ENCODE assay signal across 27 mouse cellular contexts in genomic region chr6:34871929-34872328, GRCm38 (mm10). TPM values are rescaled to one million over a fixed set of nuclear protein-coding genes. Genes with fewer than 3 reads are reported as not detected.
DNase-seq lines count a peak whose midpoint lies in the region; ATAC-seq and TF ChIP-seq lines count a peak whose summit lies in the region.
"Had no signal": no experiment of that assay in that cellular context is flagged by ENCODE, and none has a peak within 500 bp of the region (broad histone marks: within the 10 kb centered on the region; RNA-seq: fewer than 3 reads in every experiment).

No protein-coding gene starts in this region.

- peaks cover 51% of the 10 kb centered on the region for H3K4me1 ChIP-seq in heart, adult 2 months (ENCODE audit: control insufficient read depth, insufficient read depth, low read length)
- peaks cover 26% of the 10 kb centered on the region for H3K4me1 ChIP-seq in midbrain, embryonic 10.5 days
- H3K4me1 ChIP-seq in midbrain, embryonic 15.5 days = peaks cover 10% of the 10 kb centered on the region
- peaks cover 56% of the 10 kb centered on the region for H3K4me1 ChIP-seq in embryonic facial prominence, embryonic 15.5 days

- TF ChIP-seq POLR2A in heart, adult 2 months (IDR thresholded peaks at IDR 0.05; ENCODE audit: insufficient read depth, low read depth, low read length) = peak; percentile 47

- H3K9me3 ChIP-seq in midbrain, embryonic 10.5 days (replicated peaks) = no peaks in the 10 kb centered on the region
- H3K9me3 ChIP-seq in midbrain, embryonic 15.5 days = no peaks in the 10 kb centered on the region
- no peaks in the 10 kb centered on the region for H3K9me3 ChIP-seq in embryonic facial prominence, embryonic 15.5 days (replicated peaks)
- H3K9me3 ChIP-seq: hindbrain, embryonic 15.5 days; limb, embryonic 15.5 days had no signal

- H3K4me3 ChIP-seq in heart, adult 2 months = no peak overlapping the region
- H3K4me3 ChIP-seq in midbrain, embryonic 10.5 days = no peak overlapping the region
- no peak overlapping the region for H3K4me3 ChIP-seq in midbrain, embryonic 15.5 days
- H3K4me3 ChIP-seq in embryonic facial prominence, embryonic 15.5 days (replicated peaks) = no peak overlapping the region
- H3K4me3 ChIP-seq: erythroblast, embryonic 14.5 days; hindbrain, embryonic 15.5 days; limb, embryonic 15.5 days had no signal

- no peaks in the 10 kb centered on the region for H3K27me3 ChIP-seq in heart, adult 2 months (ENCODE audit: control insufficient read depth, insufficient read depth, low read length)
- no peaks in the 10 kb centered on the region for H3K27me3 ChIP-seq in midbrain, embryonic 10.5 days (ENCODE audit: low read depth, poor library complexity, severe bottlenecking)
- no peaks in the 10 kb centered on the region for H3K27me3 ChIP-seq in midbrain, embryonic 15.5 days (replicated peaks)
- H3K27me3 ChIP-seq in embryonic facial prominence, embryonic 15.5 days = no peaks in the 10 kb centered on the region
- H3K27me3 ChIP-seq: hindbrain, embryonic 15.5 days; limb, embryonic 15.5 days; Patski had no signal

- no peak for TF ChIP-seq EP300 in heart, adult 2 months (IDR thresholded peaks at IDR 0.05; ENCODE audit: insufficient read depth, low read depth, low read length)

- DNase-seq in heart, adult 2 months = no peak
- DNase-seq in heart, postnatal 14 days = no peak
- peak; percentile 10 for DNase-seq in midbrain, embryonic 10.5 days (ENCODE audit: low spot score)
- no peak for DNase-seq in cerebellum, postnatal 14 days
- DNase-seq in frontal cortex, postnatal 14 days (ENCODE audit: low spot score in 2 of 2) = no peak
- DNase-seq: adrenal gland, postnatal 36 days; cerebellum, adult 9-11 months; embryo, embryonic 11 days; kidney, adult 11 months; kidney, postnatal 14 days; midbrain, embryonic 14.5 days; right cerebral cortex, adult 18-20 months; thymus, adult 18-20 months had no signal

- WGBS in heart, adult 2 months = 86% methylated on average over 7 of the region's 7 CpGs
- WGBS in midbrain, embryonic 10.5 days = 92% methylated on average over 7 of the region's 7 CpGs
- WGBS in midbrain, embryonic 15.5 days = 94% methylated on average over 7 of the region's 7 CpGs
- 87% methylated on average over 7 of the region's 7 CpGs for WGBS in embryonic facial prominence, embryonic 15.5 days

- no peaks in the 10 kb centered on the region for H3K79me2 ChIP-seq in heart, adult 2 months (replicated peaks; ENCODE audit: control insufficient read depth, insufficient read depth, low read length)

- intact Hi-C loops in heart, adult 2 months (cut with DNase I) = no loop called here
- intact Hi-C loops in heart, postnatal 14 days (cut with DNase I) = no loop called here

- no peak for ATAC-seq in midbrain, embryonic 15.5 days (replicated peaks)
- no peak for ATAC-seq in embryonic facial prominence, embryonic 15.5 days (ENCODE audit: insufficient number of reproducible peaks, low FRiP score, low TSS enrichment, low read depth)
- ATAC-seq: forebrain, embryonic 16.5 days; Patski had no signal

- H3K27ac ChIP-seq in heart, adult 2 months = peak overlapping the region; percentile 99
- H3K27ac ChIP-seq in midbrain, embryonic 10.5 days (replicated peaks) = no peak overlapping the region
- H3K27ac ChIP-seq in midbrain, embryonic 15.5 days = no peak overlapping the region
- H3K27ac ChIP-seq in embryonic facial prominence, embryonic 15.5 days (replicated peaks) = 0 out of 2 replicates have a peak overlapping the region, but pooled peaks have one; percentile 9
- H3K27ac ChIP-seq: hindbrain, embryonic 15.5 days had no signal

- peaks cover 17% of the 10 kb centered on the region for H3K36me3 ChIP-seq in heart, adult 2 months (ENCODE audit: control insufficient read depth, insufficient read depth, low read length)
- peaks cover 22% of the 10 kb centered on the region for H3K36me3 ChIP-seq in midbrain, embryonic 10.5 days
- H3K36me3 ChIP-seq in midbrain, embryonic 15.5 days (replicated peaks) = no peaks in the 10 kb centered on the region
- H3K36me3 ChIP-seq in embryonic facial prominence, embryonic 15.5 days = no peaks in the 10 kb centered on the region
- H3K36me3 ChIP-seq: hindbrain, embryonic 15.5 days had no signal

- H3K9ac ChIP-seq in heart, adult 2 months (ENCODE audit: low read depth, low read length) = no peak overlapping the region
- no peak overlapping the region for H3K9ac ChIP-seq in midbrain, embryonic 15.5 days
- no peak overlapping the region for H3K9ac ChIP-seq in embryonic facial prominence, embryonic 15.5 days
- H3K9ac ChIP-seq: hindbrain, embryonic 15.5 days; limb, embryonic 15.5 days had no signal

- TF ChIP-seq CTCF in heart, adult 2 months (IDR thresholded peaks at IDR 0.05) = no peak

- H3K4me2 ChIP-seq in midbrain, embryonic 15.5 days = no peak overlapping the region
- H3K4me2 ChIP-seq in embryonic facial prominence, embryonic 15.5 days (replicated peaks) = no peak overlapping the region
- H3K4me2 ChIP-seq: heart, embryonic 11.5 days; hindbrain, embryonic 15.5 days; limb, embryonic 15.5 days had no signal

RNA-seq across cellular contexts. Expression of gene Cyren, which starts 5.9 kb away (rescaled TPM):
- 1 to 10 TPM; 3.5 to 5.5 TPM for total RNA-seq in heart, adult 2 months (2021)
- polyA plus RNA-seq in heart, adult 2 months (2012; rRNA removed) = 5.8 and 6.2 TPM in 2 replicates
- 1 to 10 TPM; 5.9 to 7.1 TPM for total RNA-seq in heart, postnatal 14 days (2021)
- polyA plus RNA-seq in midbrain, embryonic 10.5 days (2016; fragmentation: Nextera tagmentation; extraction: Ambion mirVana) = 17.0 and 17.7 TPM in 2 replicates
- 10.6 and 11.3 TPM in 2 replicates for polyA plus RNA-seq in midbrain, embryonic 15.5 days (2015; fragmentation: Nextera tagmentation; extraction: Ambion mirVana)
- polyA plus RNA-seq in embryonic facial prominence, embryonic 15.5 days (2015; fragmentation: Nextera tagmentation; extraction: Ambion mirVana) = 14.8 and 17.4 TPM in 2 replicates

RNA-seq across cellular contexts. Expression of gene Tmem140, which starts 9.0 kb away (rescaled TPM):
- 10 to 100 TPM; 22.9 TPM for total RNA-seq in heart, adult 2 months (2021)
- polyA plus RNA-seq in heart, adult 2 months (2012; rRNA removed) = 18.2 and 23.5 TPM in 2 replicates
- 10 to 100 TPM; 19.4 to 28.1 TPM for total RNA-seq in heart, postnatal 14 days (2021)
- 1.9 and 2.1 TPM in 2 replicates for polyA plus RNA-seq in midbrain, embryonic 10.5 days (2016; fragmentation: Nextera tagmentation; extraction: Ambion mirVana)
- 1.5 and 1.9 TPM in 2 replicates for polyA plus RNA-seq in midbrain, embryonic 15.5 days (2015; fragmentation: Nextera tagmentation; extraction: Ambion mirVana)
- 3.0 and 3.9 TPM in 2 replicates for polyA plus RNA-seq in embryonic facial prominence, embryonic 15.5 days (2015; fragmentation: Nextera tagmentation; extraction: Ambion mirVana)
- polyA plus RNA-seq: erythroblast, embryonic 14.5 days had no signal

RNA-seq across cellular contexts. Expression of gene Wdr91, which starts 38.7 kb away (rescaled TPM):
- total RNA-seq in heart, adult 2 months (2021) = 10 to 100 TPM; 12.7 to 13.4 TPM
- polyA plus RNA-seq in heart, adult 2 months (2012; rRNA removed) = 8.1 and 13.3 TPM in 2 replicates
- 10 to 100 TPM; 13.3 to 15.9 TPM for total RNA-seq in heart, postnatal 14 days (2021)
- polyA plus RNA-seq in midbrain, embryonic 10.5 days (2016; fragmentation: Nextera tagmentation; extraction: Ambion mirVana) = 11.4 and 13.0 TPM in 2 replicates
- 15.5 and 16.1 TPM in 2 replicates for polyA plus RNA-seq in midbrain, embryonic 15.5 days (2015; fragmentation: Nextera tagmentation; extraction: Ambion mirVana)
- polyA plus RNA-seq in embryonic facial prominence, embryonic 15.5 days (2015; fragmentation: Nextera tagmentation; extraction: Ambion mirVana) = 10.0 and 12.0 TPM in 2 replicates

RNA-seq across cellular contexts. Expression of gene Stra8, which starts 48.0 kb away (rescaled TPM):
- not detected for total RNA-seq in heart, adult 2 months (2021)
- polyA plus RNA-seq in heart, adult 2 months (2012; rRNA removed) = not detected in 2 replicates
- not detected for total RNA-seq in heart, postnatal 14 days (2021)
- not detected in 2 replicates for polyA plus RNA-seq in midbrain, embryonic 10.5 days (2016; fragmentation: Nextera tagmentation; extraction: Ambion mirVana)
- not detected in 2 replicates for polyA plus RNA-seq in midbrain, embryonic 15.5 days (2015; fragmentation: Nextera tagmentation; extraction: Ambion mirVana)
- polyA plus RNA-seq in embryonic facial prominence, embryonic 15.5 days (2015; fragmentation: Nextera tagmentation; extraction: Ambion mirVana) = not detected in 2 replicates
- total RNA-seq: adrenal gland, postnatal 36 days; gastrocnemius, adult 8-10 months; heart, postnatal 25 days; layer of hippocampus, adult 8-10 months; left cerebral cortex, postnatal 10 days had no signal
- polyA plus RNA-seq: C2C12; erythroblast, embryonic 14.5 days; forebrain, embryonic 16.5 days; heart, embryonic 11.5 days; hindbrain, embryonic 15.5 days; limb, embryonic 15.5 days; midbrain, embryonic 14.5 days; Patski; small intestine, adult 2 months had no signal

Comparison
In these comparisons a context has a peak if more than half of its experiments do, and no peak if none do; other contexts are left out.
1. H3K27ac ChIP-seq: peak in heart, adult 2 months (single experiment) and embryonic facial prominence, embryonic 15.5 days (single experiment); none in midbrain, embryonic 10.5 days (single experiment) and midbrain, embryonic 15.5 days (single experiment).